Mouse (Mus musculus) heart, embryonic 15.5 days (tissue): ENCODE data around the gene Jak3. TPM values are rescaled to one million over a fixed set of nuclear protein-coding genes. Genes with fewer than 3 reads are reported as not detected.
A peak's percentile ranks its signal among the peaks of the same experiment; 100 is the strongest.

Experiments used
- ATAC-seq: fragments of 200-750 bp; cut with Nextera tagmentation; replicated peaks from 2 replicates; pipeline ENCODE4 v1.8.0; 2017; ENCODE audit warnings: low read depth, moderate TSS enrichment; ENCODE audit not compliant: insufficient number of reproducible peaks, insufficient read depth, low FRiP score
- H3K27ac ChIP-seq: fragments of 300-500 bp; sonication (generic); 2 replicates; pipeline ENCODE4 v1.5.1; 2015; ENCODE audit warnings: mild to moderate bottlenecking, inconsistent platforms
- H3K27me3 ChIP-seq: fragments of 300-500 bp; sonication (generic); 2 replicates; pipeline ENCODE4 v1.6.1; 2015; ENCODE audit warnings: inconsistent platforms
- H3K36me3 ChIP-seq: fragments of 300-500 bp; sonication (generic); 2 replicates; pipeline ENCODE4 v1.6.1; 2015; ENCODE audit warnings: mild to moderate bottlenecking, inconsistent platforms
- H3K4me1 ChIP-seq: fragments of 300-500 bp; sonication (generic); replicated peaks from 2 replicates; pipeline ENCODE4 v1.6.1; 2015; ENCODE audit warnings: inconsistent platforms
- H3K4me2 ChIP-seq: fragments of 300-500 bp; sonication (generic); 2 replicates; pipeline ENCODE4 v1.6.1; 2015; ENCODE audit warnings: inconsistent platforms, mild to moderate bottlenecking, moderate library complexity
- H3K4me3 ChIP-seq: fragments of 300-500 bp; sonication (generic); 2 replicates; pipeline ENCODE4 v1.5.1; 2015; ENCODE audit warnings: mild to moderate bottlenecking, inconsistent platforms
- H3K9ac ChIP-seq: fragments of 300-500 bp; sonication (generic); 2 replicates; pipeline ENCODE4 v1.6.1; 2015; ENCODE audit warnings: mild to moderate bottlenecking, inconsistent platforms
- H3K9me3 ChIP-seq: fragments of 300-500 bp; sonication (generic); replicated peaks from 2 replicates; pipeline ENCODE4 v1.6.1; 2016; ENCODE audit warnings: inconsistent platforms
- WGBS: fragments of 180-500 bp; shearing (Covaris S2); methylation state at CpG from one replicate; pipeline ENCODE4 v1.1.7; 2015; ENCODE audit warnings: mixed read lengths; 5-methylcytosine and 5-hydroxymethylcytosine counted together
- polyA plus RNA-seq: library from polyadenylated mRNA; unstranded; fragments of >200 nt; fragmentation: Nextera tagmentation; extraction: Ambion mirVana; gene quantifications from 2 replicates; pipeline ENCODE4 v1.2.1, GENCODE M21; 2015

Gene Jak3
- 6.9 and 11.4 TPM in 2 replicates for polyA plus RNA-seq

GRCm38 (mm10) chr8:71676020-71676741 is at the start of gene Jak3:
Gene Jak3, plus strand, starts transcription at chr8:71676296.
- peaks cover 31% of the 10 kb centered on the region for H3K27me3 ChIP-seq
- WGBS: 4% methylated on average over 40 of the region's 40 CpGs

GRCm38 (mm10) chr8:71626753-71627152 is 49.3 kb upstream of the Jak3 start:
- no peak overlapping the region for H3K9ac ChIP-seq
- no peak for ATAC-seq
- H3K4me1 ChIP-seq: peaks cover 31% of the 10 kb centered on the region
- H3K27me3 ChIP-seq: peaks cover 21% of the 10 kb centered on the region
- H3K36me3 ChIP-seq: peaks cover 37% of the 10 kb centered on the region
- no peak overlapping the region for H3K4me3 ChIP-seq
- WGBS: 82% methylated on average over 9 of the region's 9 CpGs
- peaks cover 21% of the 10 kb centered on the region for H3K9me3 ChIP-seq
- peak overlapping the region; percentile 80 for H3K27ac ChIP-seq
- no peak overlapping the region for H3K4me2 ChIP-seq

More at GRCm38 (mm10) chr8:71676020-71676741, at the start of gene Jak3:
- peaks cover 42% of the 10 kb centered on the region for H3K4me1 ChIP-seq
- H3K9me3 ChIP-seq: no peaks in the 10 kb centered on the region
- H3K36me3 ChIP-seq: no peaks in the 10 kb centered on the region
- peak within 1 kb of the TSS; percentile 77 for H3K9ac ChIP-seq
- peak within 1 kb of the TSS; percentile 76 for H3K27ac ChIP-seq
- peak; percentile 29; the same call in 1 of the 2 replicates for ATAC-seq
- peak within 1 kb of the TSS; percentile 79 for H3K4me2 ChIP-seq
- peak within 1 kb of the TSS; percentile 62 for H3K4me3 ChIP-seq

DNA sequence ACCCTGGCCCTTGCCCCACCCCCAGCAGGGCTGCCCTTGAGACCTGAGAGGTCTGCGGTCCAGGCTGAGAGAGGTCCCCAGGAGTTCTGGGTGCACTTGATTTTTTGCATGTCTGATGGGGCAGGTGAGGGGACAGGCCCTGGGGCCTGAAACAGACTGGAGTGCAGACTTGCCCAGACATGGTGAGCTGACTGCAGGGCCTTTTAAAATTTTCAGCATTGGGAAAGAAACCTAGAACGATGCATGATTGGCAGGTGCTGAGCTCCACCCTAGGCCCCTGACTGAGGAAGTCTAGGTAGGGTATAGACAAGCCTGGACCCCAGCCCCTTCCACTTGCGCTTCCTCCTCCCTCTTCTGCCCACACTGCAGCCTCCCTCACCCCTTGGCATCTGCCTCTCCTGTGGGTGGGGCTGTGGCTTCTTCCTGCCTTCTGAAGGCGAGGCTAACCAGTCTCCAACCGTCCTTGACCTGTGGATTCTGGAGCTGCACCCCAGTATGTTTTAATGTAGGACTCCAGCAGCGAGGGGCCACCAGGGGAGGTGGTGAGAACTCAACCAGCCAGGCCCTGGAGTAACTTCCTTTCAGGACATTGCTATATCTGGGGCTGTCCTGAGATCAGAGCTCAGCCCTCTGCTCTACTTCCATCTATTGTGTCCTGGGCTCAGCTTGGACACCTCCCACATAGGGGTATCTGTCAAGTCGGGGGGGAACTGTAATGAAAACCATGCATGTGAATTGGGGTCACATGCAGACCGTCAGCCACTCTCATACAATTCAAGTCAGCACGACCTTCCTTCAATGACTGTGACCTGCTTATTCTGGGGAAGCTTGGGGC is 48.6 kb upstream of the Jak3 start:
- ATAC-seq: peak; percentile 36
- WGBS: 43% methylated on average over 9 of the region's 9 CpGs
- peaks cover 31% of the 10 kb centered on the region for H3K4me1 ChIP-seq
- H3K27me3 ChIP-seq: peaks cover 25% of the 10 kb centered on the region
- H3K9me3 ChIP-seq: peaks cover 13% of the 10 kb centered on the region
- H3K36me3 ChIP-seq: peaks cover 30% of the 10 kb centered on the region
- H3K4me2 ChIP-seq: 0 out of 2 replicates have a peak overlapping the region, but pooled peaks have one; percentile 1
- H3K27ac ChIP-seq: peak overlapping the region; percentile 80
- 0 out of 2 replicates have a peak overlapping the region, but pooled peaks have one; percentile 10 for H3K9ac ChIP-seq
- H3K4me3 ChIP-seq: no peak overlapping the region

DNA sequence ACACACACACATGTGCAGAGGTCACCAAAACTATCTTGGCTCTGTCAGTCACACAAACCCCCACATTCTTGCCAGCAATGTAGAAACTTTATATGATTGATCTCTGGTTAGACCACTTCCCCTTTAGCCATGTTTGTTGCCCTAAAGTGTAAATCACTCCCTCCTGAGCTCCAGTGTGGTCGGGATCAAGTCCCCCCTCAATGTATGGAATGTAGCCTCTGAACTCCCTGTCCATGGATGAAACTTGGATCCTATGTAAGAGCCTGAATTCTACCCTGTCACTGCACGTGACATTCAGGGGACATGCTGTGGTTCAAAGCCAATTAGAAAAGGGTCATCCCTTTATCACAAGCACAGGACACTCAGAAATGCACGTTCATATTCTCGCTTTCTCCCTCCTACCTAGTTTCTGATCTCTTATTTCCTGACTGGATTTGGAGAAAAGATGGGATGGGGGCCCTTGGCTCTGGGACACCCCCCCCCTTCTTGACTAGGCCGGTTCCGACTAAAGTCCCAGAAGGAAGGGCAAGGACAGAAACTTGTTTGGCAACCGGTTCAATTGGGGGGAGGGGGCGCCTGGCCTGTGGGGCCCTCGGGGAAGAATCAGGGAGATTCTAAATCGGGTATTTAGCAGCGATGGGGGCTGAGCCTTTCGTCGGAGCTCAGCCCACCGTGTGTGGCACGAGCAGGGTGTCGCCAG is 47.5 kb upstream of the Jak3 start:
- peaks cover 34% of the 10 kb centered on the region for H3K27me3 ChIP-seq
- peak overlapping the region; percentile 57 for H3K4me3 ChIP-seq
- no peak for ATAC-seq
- H3K27ac ChIP-seq: peak overlapping the region; percentile 80
- 7% methylated on average over 16 of the region's 16 CpGs for WGBS
- peak overlapping the region; percentile 63 for H3K9ac ChIP-seq
- H3K36me3 ChIP-seq: peaks cover 19% of the 10 kb centered on the region
- peaks cover 10% of the 10 kb centered on the region for H3K9me3 ChIP-seq
- H3K4me1 ChIP-seq: peaks cover 31% of the 10 kb centered on the region
- H3K4me2 ChIP-seq: peak overlapping the region; percentile 95

DNA sequence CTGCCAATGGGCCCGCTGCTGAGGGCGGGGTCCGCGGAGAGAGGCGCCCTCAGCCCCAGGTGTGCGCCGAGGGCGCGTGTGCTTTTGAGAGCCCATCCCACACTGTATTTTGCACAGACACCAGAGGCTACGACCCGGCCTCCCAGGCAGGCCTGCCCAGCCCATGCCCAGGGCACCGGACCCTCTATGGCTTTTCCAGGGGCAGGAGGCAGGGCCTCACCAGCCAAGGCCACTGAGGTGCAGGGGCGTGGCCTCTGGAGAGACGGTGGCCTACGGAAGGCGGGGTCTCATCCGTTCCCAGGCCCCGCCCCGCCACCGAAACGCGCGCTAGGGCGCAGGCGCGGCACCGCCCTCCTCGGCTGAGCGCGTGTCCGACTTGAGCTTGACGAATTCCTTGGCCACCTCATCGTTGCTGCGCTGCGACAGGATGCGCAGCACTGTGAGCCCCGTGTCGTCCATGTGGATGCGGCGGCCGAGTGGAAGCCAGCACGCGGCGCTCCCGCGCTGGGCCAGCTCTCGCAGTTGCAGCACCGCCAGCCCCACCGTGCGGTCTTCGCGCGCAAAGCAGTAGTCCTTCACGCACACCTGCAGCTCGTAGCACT is 46.9 kb upstream of the Jak3 start:
- H3K27ac ChIP-seq: peak overlapping the region; percentile 80
- H3K9me3 ChIP-seq: peaks cover 7% of the 10 kb centered on the region; the same call in 1 of the 2 replicates
- H3K4me1 ChIP-seq: peaks cover 33% of the 10 kb centered on the region
- H3K4me3 ChIP-seq: peak overlapping the region; percentile 57
- H3K4me2 ChIP-seq: peak overlapping the region; percentile 95
- peaks cover 40% of the 10 kb centered on the region for H3K27me3 ChIP-seq
- peak overlapping the region; percentile 63 for H3K9ac ChIP-seq
- peaks cover 13% of the 10 kb centered on the region; the same call in 1 of the 2 replicates for H3K36me3 ChIP-seq
- peak; percentile 81 for ATAC-seq
- WGBS: 1% methylated on average over 55 of the region's 55 CpGs

DNA sequence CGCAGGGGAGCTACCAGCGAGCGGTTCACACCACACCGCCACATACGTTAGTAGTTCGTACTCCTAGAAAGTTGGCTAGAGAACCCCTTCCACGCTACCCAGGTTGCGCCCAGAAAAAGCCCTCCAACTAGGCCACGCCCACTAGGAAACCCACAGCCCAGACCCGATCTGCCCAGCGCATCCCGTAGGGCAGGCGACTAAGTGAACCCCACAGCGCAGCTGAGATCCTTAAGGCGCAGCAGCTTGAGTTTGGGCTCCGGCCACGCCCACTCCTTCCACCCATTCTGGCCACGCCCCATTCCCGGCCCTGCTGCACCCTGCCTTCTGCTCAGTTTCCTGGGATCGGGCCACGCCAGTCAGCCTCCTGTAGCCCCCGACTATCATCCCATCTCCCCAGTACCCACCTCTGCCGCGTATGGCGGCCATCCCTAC is 46.3 kb upstream of the Jak3 start:
- Histone ChIP-seq H3K4me3 (peak overlapping the region; percentile 57), H3K4me1 (peaks cover 37% of the 10 kb centered on the region), H3K4me2 (peak overlapping the region; percentile 95), H3K9ac (peak overlapping the region; percentile 42; the same call in 1 of the 2 replicates), H3K27me3 (peaks cover 46% of the 10 kb centered on the region), H3K36me3 (peaks cover 7% of the 10 kb centered on the region; the same call in 1 of the 2 replicates), H3K9me3 (peaks cover 7% of the 10 kb centered on the region; the same call in 1 of the 2 replicates), H3K27ac (no peak overlapping the region)
- ATAC-seq: no peak
- 8% methylated on average over 25 of the region's 25 CpGs for WGBS

GRCm38 (mm10) chr8:71630761-71631160 is 45.3 kb upstream of the Jak3 start:
- H3K36me3 ChIP-seq: no peaks in the 10 kb centered on the region
- WGBS: 82% methylated on average over 6 of the region's 6 CpGs
- peaks cover 37% of the 10 kb centered on the region for H3K4me1 ChIP-seq
- no peak overlapping the region for H3K9ac ChIP-seq
- no peak overlapping the region for H3K4me3 ChIP-seq
- no peak for ATAC-seq
- no peak overlapping the region for H3K4me2 ChIP-seq
- H3K9me3 ChIP-seq: peaks cover 7% of the 10 kb centered on the region; the same call in 1 of the 2 replicates
- peaks cover 56% of the 10 kb centered on the region for H3K27me3 ChIP-seq
- no peak overlapping the region for H3K27ac ChIP-seq

DNA sequence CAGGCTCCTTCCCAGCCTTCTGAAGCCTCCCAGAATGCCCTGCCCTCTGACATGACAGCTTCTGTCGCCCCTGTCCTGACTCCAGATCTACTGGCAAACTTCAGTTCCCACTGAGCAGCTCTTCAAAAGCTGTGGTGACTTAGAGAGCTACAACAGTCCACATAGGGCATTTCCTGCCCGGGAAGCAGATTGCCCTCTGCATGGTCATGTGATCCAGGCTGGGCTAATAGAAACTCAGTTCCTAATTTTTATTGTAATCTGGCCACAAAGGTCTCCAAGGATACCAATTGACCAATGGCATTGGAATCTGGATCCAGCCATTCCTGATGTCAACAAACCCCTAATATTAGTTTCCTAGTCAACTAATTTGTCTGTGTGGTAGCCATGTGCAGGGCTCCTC is 44.2 kb upstream of the Jak3 start:
- Histone ChIP-seq H3K36me3 (no peaks in the 10 kb centered on the region), H3K27me3 (peaks cover 61% of the 10 kb centered on the region), H3K4me3 (no peak overlapping the region), H3K4me1 (peaks cover 36% of the 10 kb centered on the region), H3K9ac (no peak overlapping the region), H3K9me3 (peaks cover 7% of the 10 kb centered on the region; the same call in 1 of the 2 replicates), H3K4me2 (no peak overlapping the region), H3K27ac (no peak overlapping the region)
- WGBS: 59% methylated on average over 2 of the region's 2 CpGs
- no peak for ATAC-seq

DNA sequence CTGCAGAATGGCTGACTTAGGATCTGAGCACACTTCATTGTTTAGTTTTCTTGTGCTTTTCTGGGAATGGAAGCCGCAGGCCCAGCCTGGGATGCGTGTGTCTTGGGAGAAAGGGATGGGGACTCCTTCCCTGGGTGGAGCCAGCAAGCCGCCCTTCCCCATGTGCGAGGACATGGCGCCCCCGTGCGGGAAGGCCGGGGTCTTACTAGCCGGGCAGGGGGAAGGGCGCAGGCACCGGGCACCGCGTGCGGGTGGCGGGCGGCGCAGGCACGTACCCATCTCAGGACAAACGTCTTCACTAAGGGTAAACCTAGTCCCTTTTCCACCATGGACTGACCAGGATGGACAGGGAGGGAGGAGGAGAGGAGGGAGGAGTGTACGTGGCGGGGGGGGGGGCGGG is 42.9 kb upstream of the Jak3 start:
- Histone ChIP-seq H3K9ac (no peak overlapping the region), H3K27me3 (peaks cover 61% of the 10 kb centered on the region), H3K36me3 (no peaks in the 10 kb centered on the region), H3K4me2 (no peak overlapping the region), H3K27ac (no peak overlapping the region), H3K9me3 (peaks cover 7% of the 10 kb centered on the region; the same call in 1 of the 2 replicates), H3K4me3 (no peak overlapping the region), H3K4me1 (peaks cover 24% of the 10 kb centered on the region)
- 21% methylated on average over 18 of the region's 22 CpGs for WGBS
- no peak for ATAC-seq

DNA sequence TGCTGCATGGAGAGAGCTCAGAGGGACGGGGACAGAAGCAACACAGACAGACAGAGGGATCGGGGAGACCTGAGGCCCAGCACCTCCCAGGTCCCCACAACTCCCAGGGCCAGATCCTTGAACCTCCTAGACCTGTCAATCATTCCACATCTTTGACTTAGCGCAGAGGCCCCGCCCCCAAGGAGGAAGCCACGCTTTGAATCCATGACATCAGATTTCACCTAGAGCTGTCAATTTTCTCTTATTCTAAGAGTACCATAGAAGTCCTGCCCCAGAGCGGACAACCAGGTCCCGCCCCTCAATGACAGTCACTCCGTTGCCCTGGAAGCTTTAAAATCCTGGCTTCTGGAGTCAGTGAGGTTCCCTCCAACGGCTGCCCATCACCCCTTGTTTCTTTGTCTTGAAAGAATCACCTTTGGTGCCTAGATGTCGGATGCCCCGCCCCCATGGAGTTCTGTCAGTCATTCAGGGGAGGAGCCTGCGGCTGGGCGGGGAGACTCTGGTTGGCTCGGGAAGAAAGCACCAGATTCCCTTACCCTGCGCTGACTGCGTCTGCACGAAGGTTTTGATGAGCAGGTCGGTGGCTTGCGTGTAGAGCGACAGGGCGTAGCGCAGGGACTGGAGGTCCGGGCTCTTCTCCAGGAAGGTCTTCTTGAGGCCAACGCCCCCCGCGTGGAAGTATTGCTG is 42.0 kb upstream of the Jak3 start:
- H3K9me3 ChIP-seq: peaks cover 7% of the 10 kb centered on the region; the same call in 1 of the 2 replicates
- no peak overlapping the region for H3K27ac ChIP-seq
- H3K4me2 ChIP-seq: peak overlapping the region; percentile 48
- peaks cover 61% of the 10 kb centered on the region for H3K27me3 ChIP-seq
- H3K36me3 ChIP-seq: no peaks in the 10 kb centered on the region
- WGBS: 3% methylated on average over 26 of the region's 26 CpGs
- no peak for ATAC-seq
- no peak overlapping the region for H3K9ac ChIP-seq
- peaks cover 14% of the 10 kb centered on the region for H3K4me1 ChIP-seq
- H3K4me3 ChIP-seq: peak overlapping the region; percentile 22
